Mouse (Mus musculus) frontal cortex, postnatal 25 days (tissue): Measurements from ENCODE around the gene Gbf1.
A peak's percentile ranks its signal among the peaks of the same experiment; 100 is the strongest.

ENCODE experiments used
- DNase-seq, 2 experiments: peaks; one replicate each; pipeline ENCODE4 v3.0.0; 2022; ENCODE audit warnings: low spot score in 2 of 2

Gene Gbf1

GRCm38 (mm10) chr19:46223118-46223517, 70.8 kb downstream of the Gbf1 start:
- no peak for DNase-seq

GRCm38 (mm10) chr19:46224882-46225281, 72.6 kb downstream of the Gbf1 start:
- DNase-seq, result no peak

- no peak for DNase-seq
Measured at GRCm38 (mm10) chr19:46225506-46225905, 73.2 kb downstream of the Gbf1 start.

DNA sequence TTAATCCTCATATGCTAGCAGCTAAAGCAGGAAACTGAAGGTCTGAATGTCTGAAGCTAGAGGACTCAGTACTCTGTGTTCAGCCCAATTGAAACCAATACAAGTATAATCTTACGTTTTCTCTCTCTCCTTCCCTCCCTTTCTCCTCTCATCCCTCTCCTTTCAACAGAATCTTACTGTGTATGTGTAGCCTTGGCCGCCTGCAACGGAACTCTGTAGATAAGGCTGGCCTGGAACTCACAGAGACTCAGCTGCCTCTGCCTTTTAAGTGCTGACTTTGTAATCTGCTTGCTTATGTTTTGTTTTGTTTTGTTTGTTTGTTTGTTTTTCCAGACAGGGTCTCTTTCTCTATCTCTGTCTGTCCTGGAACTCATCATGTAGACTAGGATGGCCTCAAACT, 74.0 kb downstream of the Gbf1 start:
- no peak for DNase-seq

- no peak for DNase-seq
Measured at GRCm38 (mm10) chr19:46227300-46227699, 75.0 kb downstream of the Gbf1 start.

- no peak for DNase-seq
Measured at GRCm38 (mm10) chr19:46234450-46234849, 82.1 kb downstream of the Gbf1 start.

GRCm38 (mm10) chr19:46236658-46237057, 84.3 kb downstream of the Gbf1 start:
- no peak for DNase-seq

GRCm38 (mm10) chr19:46240246-46240645, 87.9 kb downstream of the Gbf1 start:
- no peak for DNase-seq

- no peak for DNase-seq
Measured at GRCm38 (mm10) chr19:46242416-46242815, 90.1 kb downstream of the Gbf1 start.

DNA sequence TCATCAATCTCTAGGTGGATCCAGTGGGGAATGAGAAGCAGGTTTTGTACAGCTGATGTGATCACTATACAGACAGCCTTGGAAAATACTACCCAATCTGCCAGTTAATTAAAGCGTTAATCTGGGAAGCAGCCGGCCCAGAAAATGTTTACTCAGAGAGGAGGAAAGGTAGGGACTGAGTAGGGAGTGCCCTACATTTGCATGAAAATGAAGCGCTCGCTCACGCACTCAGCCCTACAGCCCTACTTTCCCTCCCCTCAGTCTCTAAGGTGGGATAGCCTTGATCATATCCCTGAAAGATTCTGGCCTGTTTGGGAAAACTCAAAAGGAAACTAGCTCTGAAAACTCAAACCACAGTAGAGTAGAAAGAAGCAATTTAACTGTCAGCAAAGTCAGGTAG, 92.3 kb downstream of the Gbf1 start:
- DNase-seq, result no peak

GRCm38 (mm10) chr19:46248991-46249390, 96.7 kb downstream of the Gbf1 start:
- no peak for DNase-seq

DNA sequence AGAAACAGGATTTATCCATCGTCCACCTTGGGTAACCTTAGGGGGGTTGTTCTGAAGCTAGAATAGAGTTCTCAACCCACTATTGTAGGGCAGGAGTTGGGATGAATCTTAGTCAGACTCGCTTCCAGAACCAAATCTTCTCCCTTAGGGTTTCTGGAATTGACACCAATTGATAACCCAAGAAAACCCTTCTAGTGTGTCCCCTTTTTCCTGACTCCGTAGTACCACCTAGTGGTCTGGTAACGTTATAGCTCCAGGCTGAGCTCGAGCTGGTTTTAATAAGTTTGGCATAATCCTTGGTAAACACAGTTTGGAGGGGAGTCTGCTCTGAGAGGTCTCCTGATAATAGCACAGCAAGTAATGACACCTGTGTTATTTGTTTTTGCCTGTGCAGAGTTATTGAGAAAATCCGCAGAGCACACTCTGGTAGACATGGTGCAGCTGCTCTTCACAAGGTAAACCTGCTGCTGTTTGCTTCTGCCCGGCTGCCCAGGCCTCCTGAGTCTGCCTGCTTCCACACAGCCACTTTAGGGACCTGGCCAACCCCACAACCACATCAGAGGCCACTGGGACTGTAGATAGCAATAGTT, 101.9 kb downstream of the Gbf1 start:
- peak in 1 of 2 experiments; percentile 16 for DNase-seq

GRCm38 (mm10) chr19:46264762-46265161, 112.5 kb downstream of the Gbf1 start:
- no peak for DNase-seq

DNA sequence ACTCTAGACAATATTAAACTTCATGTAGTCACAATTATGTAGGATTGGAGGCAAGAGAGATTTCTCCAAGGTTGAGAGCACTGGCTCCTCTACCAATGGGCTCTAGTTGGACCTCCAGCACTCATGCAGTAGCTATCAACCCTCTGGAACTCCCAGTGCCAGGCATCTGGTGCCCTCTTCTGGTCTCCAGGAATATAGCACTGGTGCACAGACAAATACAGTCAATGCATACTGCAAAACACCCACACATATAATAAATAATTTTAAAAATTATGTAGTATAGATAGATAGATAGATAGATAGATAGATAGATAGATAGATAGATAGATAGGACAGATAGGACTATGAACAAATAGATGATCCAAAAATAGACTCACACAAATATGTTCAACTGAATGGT, 123.0 kb downstream of the Gbf1 start:
- no peak for DNase-seq

GRCm38 (mm10) chr19:46282081-46282849, 130.0 kb downstream of the Gbf1 start:
- DNase-seq, result no peak

GRCm38 (mm10) chr19:46284686-46285085, 132.4 kb downstream of the Gbf1 start:
- DNase-seq, result no peak

DNA sequence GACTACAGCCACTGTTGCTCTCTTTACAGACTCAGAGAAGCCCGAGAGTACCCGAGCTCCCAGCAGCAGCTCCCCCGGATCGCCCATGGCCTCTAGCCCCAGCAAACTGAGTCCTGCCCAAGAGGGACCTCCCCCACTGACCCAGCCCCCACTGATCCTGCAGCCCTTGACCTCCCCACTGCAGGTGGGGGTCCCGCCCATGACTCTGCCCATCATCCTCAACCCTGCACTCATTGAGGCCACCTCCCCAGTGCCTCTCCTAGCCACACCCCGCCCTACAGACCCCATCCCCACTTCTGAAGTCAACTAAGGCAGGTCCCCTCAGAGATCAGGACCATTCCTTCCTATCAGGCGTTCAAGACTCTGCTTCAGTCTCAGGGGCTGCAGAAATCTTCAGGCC, 133.3 kb downstream of the Gbf1 start:
- no peak for DNase-seq

DNA sequence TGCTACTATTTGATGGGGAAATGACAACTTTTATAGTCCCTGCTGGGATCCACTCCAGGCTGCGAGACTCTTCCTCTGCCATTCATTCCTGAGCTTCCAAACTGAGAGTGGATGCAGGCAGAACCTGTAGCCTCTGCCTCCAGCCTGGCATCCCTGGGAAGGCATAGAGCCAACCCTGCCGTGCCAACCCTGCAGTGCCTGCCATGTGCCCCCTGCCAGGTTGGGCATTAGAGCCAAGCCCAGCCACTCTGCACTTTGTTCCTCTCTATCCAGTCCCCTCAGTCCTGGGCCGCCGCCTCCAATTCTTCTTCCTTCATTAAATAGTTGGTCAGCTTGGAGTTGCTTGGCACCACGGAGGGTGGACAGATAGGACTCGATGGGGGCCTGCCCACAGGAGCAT, 133.7 kb downstream of the Gbf1 start:
- no peak for DNase-seq

DNA sequence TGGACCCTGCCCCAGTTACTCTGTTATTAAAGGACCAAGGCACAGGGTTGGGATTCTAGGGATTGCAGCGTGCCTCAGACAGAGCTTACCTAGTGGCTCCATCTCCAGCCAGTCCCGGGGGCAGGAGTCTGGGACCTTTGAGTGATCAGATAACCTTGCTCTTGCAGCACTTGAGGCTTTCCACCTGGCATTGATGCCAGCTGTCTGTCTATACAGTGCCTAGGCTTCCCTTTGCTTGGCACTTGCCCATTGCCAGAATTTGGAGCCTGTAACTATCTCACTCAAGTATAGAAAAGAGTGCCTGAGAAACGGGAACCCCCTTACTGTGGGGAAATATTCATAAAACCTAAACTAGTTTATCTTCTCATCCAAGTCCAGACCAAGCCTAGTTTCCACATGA, 134.6 kb downstream of the Gbf1 start:
- DNase-seq, result no peak

DNA sequence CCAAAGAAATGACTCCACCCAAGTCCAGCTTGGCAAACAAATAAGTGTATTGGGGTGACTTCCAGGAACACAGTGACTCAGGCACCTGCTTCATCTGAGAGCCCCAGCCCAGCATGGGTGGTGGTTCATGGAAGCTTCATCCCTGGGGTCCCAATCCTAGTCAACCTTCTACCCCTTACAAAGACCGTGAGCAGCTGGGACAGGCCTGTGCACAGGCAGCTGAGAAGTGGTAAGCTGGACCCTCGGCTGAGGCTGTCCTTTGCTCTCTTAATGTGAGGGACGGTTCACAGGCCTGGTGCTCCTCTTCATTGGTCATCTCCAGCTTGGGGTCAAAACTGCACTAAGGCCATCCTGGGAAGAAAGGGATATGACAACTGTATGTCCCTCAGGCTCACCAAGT, 135.3 kb downstream of the Gbf1 start:
- DNase-seq, result no peak

DNA sequence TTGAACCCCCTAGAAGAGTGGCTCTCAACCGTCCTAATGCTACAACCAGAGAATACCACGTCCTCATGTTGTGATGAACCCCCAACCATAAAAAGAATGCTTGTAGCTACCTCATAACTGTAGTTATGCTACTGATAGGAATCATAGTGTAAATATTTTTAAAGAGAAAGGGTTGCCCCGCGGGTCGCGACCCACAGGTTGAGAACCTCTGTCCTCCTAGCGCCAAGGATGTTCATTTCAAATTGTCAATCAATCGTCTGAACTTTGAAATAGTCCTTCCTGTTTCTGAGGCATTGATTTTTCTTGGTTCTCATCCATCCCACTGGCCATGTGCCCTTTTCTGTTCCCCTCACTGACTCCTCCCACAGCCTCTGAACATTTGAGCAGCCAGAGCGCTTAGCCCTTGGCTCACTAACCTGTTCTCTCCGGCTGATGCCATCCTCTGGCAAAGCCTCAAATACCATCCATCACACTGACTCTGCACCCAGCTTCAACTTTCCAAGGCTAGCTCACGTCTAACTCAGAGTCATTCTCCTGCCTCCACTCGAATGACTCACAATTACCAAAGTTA, 138.3 kb downstream of the Gbf1 start:
- DNase-seq, result no peak

DNA sequence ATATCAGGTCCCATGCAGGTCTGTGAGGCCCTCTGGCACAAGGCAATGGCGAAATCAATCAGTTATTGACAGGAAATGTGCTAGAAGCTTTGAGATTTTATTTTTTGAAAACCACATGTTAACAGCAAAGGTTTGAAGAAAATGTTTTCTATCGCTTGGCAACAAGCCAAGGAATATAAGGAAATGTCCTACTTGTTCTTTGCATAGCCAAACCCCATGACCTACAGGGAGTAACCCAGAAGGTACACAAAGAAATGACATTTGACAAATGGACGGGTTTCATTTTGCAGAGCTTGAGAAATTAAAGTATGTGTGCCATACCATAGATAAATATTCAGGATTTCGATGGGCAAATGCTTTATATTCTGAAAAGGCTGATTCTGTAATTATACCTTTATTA, 144.6 kb downstream of the Gbf1 start:
- no peak for DNase-seq

DNA sequence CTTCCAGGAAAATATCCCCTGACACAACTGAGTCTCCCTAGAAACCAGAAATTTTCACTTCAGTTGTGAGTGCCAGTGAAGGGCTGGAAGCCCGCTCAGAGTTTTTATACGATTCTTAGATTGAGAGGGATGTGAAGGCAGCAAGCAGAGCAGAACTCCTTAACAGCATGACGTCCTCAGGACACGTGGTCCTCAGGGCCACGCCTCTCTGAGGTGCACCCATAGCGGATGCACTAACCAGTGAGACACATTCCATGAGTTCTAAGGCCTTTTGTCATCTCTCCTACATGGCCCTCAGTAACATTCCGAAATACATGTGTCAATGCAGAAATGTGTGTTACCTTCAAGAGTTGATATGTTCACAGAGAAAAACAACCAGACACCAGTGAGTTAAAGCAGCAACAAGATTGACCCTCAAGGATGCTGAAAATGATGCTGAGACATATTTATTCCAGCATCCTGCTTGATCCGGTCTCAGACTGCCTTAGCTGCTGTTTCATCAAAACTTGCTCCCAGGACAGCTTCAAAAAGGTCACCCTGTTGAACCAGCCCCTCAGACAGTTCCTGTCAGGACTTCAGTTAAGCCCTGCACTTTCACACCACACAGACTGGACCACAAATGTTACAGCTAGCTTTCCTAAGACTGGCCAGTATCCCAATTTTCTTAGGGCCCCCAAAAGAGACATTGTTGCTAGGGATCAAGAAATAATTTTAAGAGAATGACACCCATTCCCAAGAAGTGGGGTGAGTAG, 148.2 kb downstream of the Gbf1 start:
- no peak for DNase-seq
